25 mouse cellular contexts compared by ENCODE assay signal in the genomic region with DNA sequence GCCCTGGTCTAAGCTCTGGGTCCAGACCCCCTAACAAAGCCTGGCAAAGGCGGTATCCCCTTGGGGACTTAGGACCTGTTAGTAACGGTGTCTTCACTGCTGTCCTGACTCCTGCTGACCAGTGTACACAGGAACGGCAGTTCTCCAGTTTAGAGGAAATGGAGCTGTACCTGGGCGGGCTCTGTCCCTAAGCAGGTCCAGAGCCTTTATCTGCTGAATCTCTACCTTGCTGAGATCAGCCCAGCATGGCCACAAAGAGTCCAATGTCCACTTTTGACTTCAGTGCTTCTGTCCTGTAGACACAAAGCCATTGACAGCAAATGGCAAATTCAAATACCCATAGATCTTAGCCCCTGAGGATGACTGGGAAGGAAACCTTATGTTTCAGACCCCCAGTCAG. TPM values are rescaled to one million over a fixed set of nuclear protein-coding genes. Genes with fewer than 3 reads are reported as not detected.
"Had no signal": no experiment of that assay in that cellular context is flagged by ENCODE, and none has a peak within 500 bp of the region (broad histone marks: within the 10 kb centered on the region; RNA-seq: fewer than 3 reads in every experiment).

No protein-coding gene starts in this region.

- H3K9me3 ChIP-seq: midbrain, embryonic 10.5 days; midbrain, embryonic 12.5 days; neural tube, embryonic 13.5 days; neural tube, embryonic 15.5 days; stomach, embryonic 15.5 days had no signal

- H3K27me3 ChIP-seq: midbrain, embryonic 12.5 days; neural tube, embryonic 13.5 days; neural tube, embryonic 15.5 days; stomach, embryonic 15.5 days had no signal

- H3K9ac ChIP-seq: lung, embryonic 14.5 days; midbrain, embryonic 12.5 days; neural tube, embryonic 13.5 days; neural tube, embryonic 15.5 days; stomach, embryonic 15.5 days had no signal

- H3K4me2 ChIP-seq: lung, embryonic 14.5 days; midbrain, embryonic 12.5 days; neural tube, embryonic 13.5 days; neural tube, embryonic 15.5 days; stomach, embryonic 15.5 days had no signal

- H3K27ac ChIP-seq: midbrain, embryonic 10.5 days; midbrain, embryonic 12.5 days; neural tube, embryonic 13.5 days; neural tube, embryonic 15.5 days; stomach, embryonic 15.5 days had no signal

- H3K4me3 ChIP-seq: midbrain, embryonic 10.5 days; midbrain, embryonic 12.5 days; myocyte; neural tube, embryonic 13.5 days; neural tube, embryonic 15.5 days; stomach, embryonic 15.5 days had no signal

- H3K4me1 ChIP-seq: midbrain, embryonic 10.5 days; midbrain, embryonic 12.5 days; neural tube, embryonic 13.5 days; neural tube, embryonic 15.5 days; stomach, embryonic 15.5 days had no signal

- DNase-seq: lung, adult 18-20 months; lung, embryonic 14.5 days; lung, postnatal 10 days; lung, postnatal 4 days; midbrain, embryonic 14.5 days; retina, postnatal 1 day; right cerebral cortex, adult 18-20 months; right cerebral cortex, postnatal 25 days; right cerebral cortex, postnatal 4 days; thymus, adult 2 months; thymus, postnatal 25 days; thymus, postnatal 4 days had no signal

- ATAC-seq: midbrain, embryonic 16.5 days had no signal

- H3K36me3 ChIP-seq: stomach, embryonic 15.5 days had no signal

RNA-seq across cellular contexts. Expression of gene Mroh3, which starts 55.7 kb away (rescaled TPM):
- total RNA-seq: megakaryocyte, adult 5-6 weeks; megakaryocyte-erythroid progenitor cell, adult 5-6 weeks had no signal
- polyA plus RNA-seq: liver, embryonic 16.5 days; lung, embryonic 14.5 days; lung, embryonic 16.5 days; midbrain, embryonic 10.5 days; midbrain, embryonic 16.5 days; neural tube, embryonic 11.5 days; neural tube, embryonic 13.5 days; neural tube, embryonic 15.5 days; spleen, adult 2 months had no signal
